Mouse (Mus musculus): ENCODE data around the gene Shld2.

DNA sequence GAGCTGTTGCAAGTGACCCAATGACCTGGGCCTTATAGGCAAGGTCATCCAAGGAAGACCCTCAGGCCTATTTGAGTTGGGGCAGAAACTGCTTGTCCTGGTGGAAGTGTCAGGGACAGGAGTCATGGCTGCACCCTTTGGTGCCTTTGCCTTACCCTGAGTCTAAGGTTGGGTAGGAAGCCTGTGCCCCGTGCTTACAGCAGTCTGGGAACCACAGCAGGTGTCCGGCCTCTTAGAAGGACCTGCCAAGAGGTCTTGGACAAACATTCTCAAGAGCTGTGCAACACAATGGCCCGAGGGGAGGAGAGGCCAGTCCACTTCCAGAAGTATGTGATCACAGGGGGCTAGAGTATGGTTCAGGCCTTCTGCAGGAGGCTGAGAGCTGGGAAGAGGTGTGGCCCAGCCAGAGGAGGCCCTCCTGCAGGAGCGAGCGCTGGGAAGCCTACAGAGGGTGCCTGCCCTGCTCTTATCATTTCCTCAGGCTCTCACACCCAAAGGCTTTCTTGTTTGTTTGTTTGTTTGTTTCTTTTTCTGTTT is 86.9 kb downstream of the Shld2 start:
- TF ChIP-seq CTCF (IDR thresholded peaks at IDR 0.05; ENCODE audit: borderline replicate concordance, control insufficient read depth, extremely low read depth, insufficient read depth, low read length, poor library complexity): no peak
- TF ChIP-seq POLR2A (IDR thresholded peaks at IDR 0.05; ENCODE audit: control insufficient read depth, extremely low read depth, insufficient read depth, low read length, poor library complexity): no peak
